Mouse (Mus musculus) intestine, postnatal 0 days (tissue): ENCODE data around the gene Rad54l2. TPM values are rescaled to one million over a fixed set of nuclear protein-coding genes. Genes with fewer than 3 reads are reported as not detected.

ENCODE experiments used
- ATAC-seq: fragments of 200-750 bp; cut with Nextera tagmentation; 2 replicates; pipeline ENCODE4 v1.8.0; 2017; ENCODE audit warnings: mild to moderate bottlenecking, moderate TSS enrichment, moderate library complexity
- H3K27ac ChIP-seq: fragments of 300-500 bp; sonication (generic); 2 replicates; pipeline ENCODE4 v1.5.1; 2014; ENCODE audit warnings: mild to moderate bottlenecking, low read depth, low read length, moderate library complexity
- H3K27me3 ChIP-seq: fragments of 300-500 bp; sonication (generic); replicated peaks from 2 replicates; pipeline ENCODE4 v1.6.1; 2014; ENCODE audit warnings: low read length, mixed read lengths; ENCODE audit not compliant: control insufficient read depth, insufficient read depth
- H3K36me3 ChIP-seq: fragments of 300-500 bp; sonication (generic); 2 replicates; pipeline ENCODE4 v1.6.1; 2014; ENCODE audit warnings: mild to moderate bottlenecking, moderate library complexity; ENCODE audit not compliant: control insufficient read depth, insufficient read depth
- H3K4me1 ChIP-seq: fragments of 300-500 bp; sonication (generic); replicated peaks from 2 replicates; pipeline ENCODE4 v1.6.1; 2014; ENCODE audit warnings: antibody characterized with exemption, low read length, mixed read lengths; ENCODE audit not compliant: control insufficient read depth, insufficient read depth
- H3K4me2 ChIP-seq: fragments of 300-500 bp; sonication (generic); replicated peaks from 2 replicates; pipeline ENCODE4 v1.6.1; 2014; ENCODE audit warnings: low read depth, mild to moderate bottlenecking, moderate library complexity
- H3K4me3 ChIP-seq: fragments of 300-500 bp; sonication (generic); 2 replicates; pipeline ENCODE4 v1.5.1; 2014; ENCODE audit warnings: low read depth, low read length
- H3K9ac ChIP-seq: fragments of 300-500 bp; sonication (generic); 2 replicates; pipeline ENCODE4 v1.6.1; 2014; ENCODE audit warnings: mild to moderate bottlenecking, low read depth, low read length
- H3K9me3 ChIP-seq: fragments of 300-500 bp; sonication (generic); 2 replicates; pipeline ENCODE4 v1.6.1; 2016; ENCODE audit warnings: mixed run types; ENCODE audit not compliant: control insufficient read depth
- CTCF ChIP-seq: sonication (generic); IDR thresholded peaks from 2 replicates; pipeline ENCODE4 v1.5.1; 2016; ENCODE audit warnings: low read depth, mild to moderate bottlenecking, control low read depth, antibody characterized with exemption, moderate library complexity
- WGBS: fragments of 180-500 bp; shearing (Covaris S2); extraction: QIAGEN DNeasy Blood & Tissue Kit; methylation state at CpG from one replicate; pipeline ENCODE4 v1.1.7; 2014; 5-methylcytosine and 5-hydroxymethylcytosine counted together
- polyA plus RNA-seq: library from polyadenylated mRNA; unstranded; fragments of >200 nt; fragmentation: Nextera tagmentation; extraction: Ambion mirVana; gene quantifications from 2 replicates; pipeline ENCODE4 v1.2.1, GENCODE M21; 2015

Gene Rad54l2
- polyA plus RNA-seq, 1 experiment from 2014 or later = 1.9 TPM

DNA sequence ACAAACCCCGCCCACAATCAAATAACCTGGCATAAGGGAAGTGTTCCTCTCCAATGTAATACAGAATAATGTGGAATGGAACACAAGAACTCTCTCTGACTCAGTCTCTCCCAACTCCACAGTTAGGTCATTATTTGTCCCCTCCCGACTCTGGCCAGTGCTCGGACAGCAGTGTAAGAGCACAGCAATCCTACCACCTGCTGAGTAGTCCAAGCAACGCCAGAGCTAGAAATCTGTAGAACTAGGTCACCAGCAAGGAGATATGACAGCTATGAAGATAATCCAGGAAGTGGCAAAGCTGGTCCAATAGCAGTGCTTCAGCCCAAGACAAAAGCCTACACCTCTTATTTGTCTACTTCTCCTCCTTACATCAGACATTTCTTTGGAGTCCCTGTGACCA, 112.4 kb downstream of the Rad54l2 start:
- Histone ChIP-seq H3K9ac (no peak overlapping the region), H3K4me1 (no peaks in the 10 kb centered on the region), H3K4me3 (no peak overlapping the region), H3K36me3 (peaks cover 50% of the 10 kb centered on the region), H3K9me3 (no peaks in the 10 kb centered on the region), H3K27ac (no peak overlapping the region), H3K4me2 (no peak overlapping the region), H3K27me3 (no peaks in the 10 kb centered on the region)
- TF ChIP-seq CTCF = no peak
- ATAC-seq = no peak
- 78% methylated on average over 4 of the region's 4 CpGs for WGBS

DNA sequence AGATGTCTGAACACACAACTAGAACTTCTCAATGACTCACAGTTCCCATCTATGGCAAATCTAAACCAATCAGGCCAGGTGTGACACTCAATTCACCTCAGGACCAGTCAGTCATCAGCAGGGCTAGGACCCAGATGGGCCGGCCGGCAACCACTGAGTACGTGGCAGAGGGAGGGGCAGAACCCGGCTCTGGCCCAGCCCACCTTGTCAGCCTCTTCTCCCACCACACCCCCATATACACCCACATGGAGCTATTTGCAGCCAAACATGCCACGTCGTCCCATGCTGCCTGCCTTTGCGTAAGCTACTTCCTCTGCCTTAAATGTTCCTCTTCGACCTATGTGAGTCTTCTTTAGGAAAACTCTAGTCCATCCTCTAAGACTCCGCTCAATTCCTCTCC, 113.0 kb downstream of the Rad54l2 start:
- Histone ChIP-seq H3K4me1 (no peaks in the 10 kb centered on the region), H3K4me2 (no peak overlapping the region), H3K27ac (no peak overlapping the region), H3K9ac (no peak overlapping the region), H3K27me3 (no peaks in the 10 kb centered on the region), H3K36me3 (peaks cover 47% of the 10 kb centered on the region), H3K9me3 (no peaks in the 10 kb centered on the region), H3K4me3 (no peak overlapping the region)
- 0 out of 2 replicates have a peak, but pooled peaks have one; percentile 39 for ATAC-seq
- WGBS = 76% methylated on average over 9 of the region's 9 CpGs
- no peak for TF ChIP-seq CTCF

DNA sequence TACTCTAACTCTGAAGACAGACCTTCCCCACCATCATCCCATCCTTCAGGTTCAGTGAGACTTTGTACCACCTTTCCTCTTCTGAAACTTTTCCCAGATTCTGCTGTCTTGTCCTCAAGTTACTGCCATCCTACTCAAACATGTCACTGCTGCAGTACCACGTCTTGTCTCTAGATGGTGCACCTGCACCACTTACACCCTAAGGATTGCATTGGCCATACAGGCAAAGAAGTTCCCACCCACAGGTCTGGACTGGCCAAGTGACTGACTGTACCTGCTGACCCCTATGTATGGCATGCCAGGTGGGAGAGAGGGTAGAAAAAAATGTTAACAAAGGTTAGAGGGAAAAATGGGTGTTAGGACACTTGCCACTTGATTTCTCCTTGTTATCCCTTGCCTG, 113.5 kb downstream of the Rad54l2 start:
- 0% methylated on average over 1 of the region's 1 CpGs for WGBS
- Histone ChIP-seq H3K9me3 (no peaks in the 10 kb centered on the region), H3K4me2 (no peak overlapping the region), H3K4me3 (no peak overlapping the region), H3K4me1 (no peaks in the 10 kb centered on the region), H3K27ac (no peak overlapping the region), H3K9ac (no peak overlapping the region), H3K36me3 (peaks cover 49% of the 10 kb centered on the region), H3K27me3 (no peaks in the 10 kb centered on the region)
- peak; percentile 35; the same call in 1 of the 2 replicates for ATAC-seq
- peak; percentile 98 for TF ChIP-seq CTCF

DNA sequence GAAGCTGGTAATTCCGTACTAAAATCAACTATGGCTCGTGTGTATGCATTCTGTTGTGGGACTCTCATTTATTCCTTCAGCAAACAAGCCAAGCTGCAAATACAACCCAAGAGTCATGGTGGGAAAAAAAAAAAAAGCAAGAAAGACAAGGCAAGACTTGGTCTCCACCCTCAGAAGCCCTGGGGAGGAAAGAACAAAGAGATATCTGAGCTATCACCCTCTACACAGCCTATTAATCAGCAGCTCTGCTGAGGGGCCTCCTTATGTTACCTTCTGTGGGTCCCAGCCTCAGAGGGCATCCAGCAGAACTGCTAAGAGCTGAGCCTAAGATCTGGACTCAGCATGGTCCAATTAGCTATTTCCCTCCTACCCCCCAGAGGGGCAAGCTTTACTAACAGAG, 115.1 kb downstream of the Rad54l2 start:
- no peak for ATAC-seq
- Histone ChIP-seq H3K9me3 (no peaks in the 10 kb centered on the region), H3K9ac (no peak overlapping the region), H3K4me1 (no peaks in the 10 kb centered on the region), H3K27ac (no peak overlapping the region), H3K27me3 (no peaks in the 10 kb centered on the region), H3K4me3 (no peak overlapping the region), H3K4me2 (no peak overlapping the region), H3K36me3 (peaks cover 50% of the 10 kb centered on the region)
- 90% methylated on average over 2 of the region's 2 CpGs for WGBS
- TF ChIP-seq CTCF = no peak

DNA sequence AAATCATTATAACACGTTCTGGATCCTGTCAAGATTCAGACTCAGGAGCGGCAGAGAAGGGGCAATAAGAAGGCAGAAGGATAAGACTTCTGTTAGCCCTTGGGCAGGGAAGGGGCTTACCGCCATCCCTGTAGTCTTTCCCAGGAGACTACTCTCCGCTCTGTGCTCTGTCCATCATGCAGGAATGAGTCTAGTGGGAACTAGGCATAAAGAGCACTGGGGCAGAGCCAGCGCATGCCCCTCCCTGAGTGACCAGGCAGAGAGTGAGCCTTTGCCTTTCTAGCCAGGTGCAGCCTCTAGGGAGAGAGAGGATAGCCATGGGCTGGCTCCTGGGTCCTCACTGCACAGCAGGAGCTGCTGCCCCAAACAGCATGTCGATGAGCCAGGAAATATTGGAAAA, 124.1 kb downstream of the Rad54l2 start:
- Histone ChIP-seq H3K4me2 (no peak overlapping the region), H3K4me3 (no peak overlapping the region), H3K9ac (no peak overlapping the region), H3K36me3 (peaks cover 67% of the 10 kb centered on the region), H3K27me3 (no peaks in the 10 kb centered on the region), H3K9me3 (no peaks in the 10 kb centered on the region), H3K27ac (no peak overlapping the region), H3K4me1 (no peaks in the 10 kb centered on the region)
- no peak for TF ChIP-seq CTCF
- WGBS = 89% methylated on average over 6 of the region's 6 CpGs
- no peak for ATAC-seq

DNA sequence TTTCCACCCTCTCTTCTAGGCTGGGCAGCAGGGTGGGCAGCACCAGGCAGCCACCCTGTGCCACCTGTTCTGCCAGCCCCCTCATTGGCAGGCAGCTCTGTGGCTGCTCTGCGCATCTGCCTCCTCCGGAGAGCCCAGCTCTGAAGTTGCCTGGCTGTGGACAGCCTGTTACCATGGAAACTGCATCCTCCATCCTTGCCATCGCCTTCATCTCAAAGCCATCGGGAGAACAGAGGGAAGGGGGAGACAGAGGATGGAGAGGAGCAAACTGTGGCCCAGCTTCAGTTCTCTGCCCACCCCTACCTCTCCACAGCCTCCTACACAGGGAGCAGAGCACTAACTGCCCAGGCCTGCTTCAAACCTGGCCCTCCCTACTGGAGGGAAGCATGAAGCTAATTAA, 124.6 kb downstream of the Rad54l2 start:
- Histone ChIP-seq H3K4me2 (no peak overlapping the region), H3K27me3 (no peaks in the 10 kb centered on the region), H3K9me3 (no peaks in the 10 kb centered on the region), H3K4me1 (no peaks in the 10 kb centered on the region), H3K27ac (no peak overlapping the region), H3K36me3 (peaks cover 67% of the 10 kb centered on the region), H3K9ac (no peak overlapping the region), H3K4me3 (no peak overlapping the region)
- ATAC-seq = no peak
- 82% methylated on average over 4 of the region's 4 CpGs for WGBS
- no peak for TF ChIP-seq CTCF

DNA sequence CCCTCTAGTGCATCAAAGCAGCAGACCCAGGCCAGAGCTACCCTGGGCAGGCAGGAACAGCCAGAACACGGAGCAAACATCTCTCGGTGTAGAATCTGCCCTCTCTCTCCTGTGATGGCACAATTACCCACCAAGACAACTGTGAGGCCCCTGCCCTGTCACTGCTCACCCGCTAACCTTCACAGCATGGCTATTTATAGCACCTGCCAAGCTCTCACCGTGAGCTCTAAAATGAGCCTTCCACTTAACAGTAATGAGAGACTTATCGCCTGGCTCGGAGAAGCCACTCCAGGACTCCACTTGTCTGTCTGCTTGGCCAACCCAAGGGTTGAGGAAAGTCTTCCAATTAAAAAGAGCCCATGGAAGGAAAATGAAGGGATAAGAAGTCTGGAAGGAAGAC, 125.8 kb downstream of the Rad54l2 start:
- WGBS = 76% methylated on average over 6 of the region's 6 CpGs
- TF ChIP-seq CTCF = no peak

More for the DNA sequence above, 125.8 kb downstream of the Rad54l2 start:
- H3K4me3 ChIP-seq = no peak overlapping the region
- H3K36me3 ChIP-seq = peaks cover 70% of the 10 kb centered on the region
- no peaks in the 10 kb centered on the region for H3K9me3 ChIP-seq
- ATAC-seq = no peak
- H3K4me2 ChIP-seq = no peak overlapping the region
- no peaks in the 10 kb centered on the region for H3K27me3 ChIP-seq
- no peak overlapping the region for H3K9ac ChIP-seq
- H3K27ac ChIP-seq = no peak overlapping the region
- H3K4me1 ChIP-seq = no peaks in the 10 kb centered on the region
